Mouse (Mus musculus) gastrocnemius, adult 8-10 months (tissue): ENCODE results near the gene Itgax. TPM values are rescaled to one million over a fixed set of nuclear protein-coding genes. Genes with fewer than 3 reads are reported as not detected.

Experiments
- DNase-seq, 2 experiments: peaks; one replicate each; pipeline ENCODE4 v3.0.0; 2022; ENCODE audit warnings: low spot score in 2 of 2
- total RNA-seq, 4 experiments: library from RNA; stranded (reverse); gene quantifications; 2 replicates each; pipeline ENCODE4 v1.2.4; 2022

Itgax gene
- total RNA-seq, result under 1 TPM in 2 of 4 experiments, not detected in 2; 0.07 to 0.18 TPM

DNA sequence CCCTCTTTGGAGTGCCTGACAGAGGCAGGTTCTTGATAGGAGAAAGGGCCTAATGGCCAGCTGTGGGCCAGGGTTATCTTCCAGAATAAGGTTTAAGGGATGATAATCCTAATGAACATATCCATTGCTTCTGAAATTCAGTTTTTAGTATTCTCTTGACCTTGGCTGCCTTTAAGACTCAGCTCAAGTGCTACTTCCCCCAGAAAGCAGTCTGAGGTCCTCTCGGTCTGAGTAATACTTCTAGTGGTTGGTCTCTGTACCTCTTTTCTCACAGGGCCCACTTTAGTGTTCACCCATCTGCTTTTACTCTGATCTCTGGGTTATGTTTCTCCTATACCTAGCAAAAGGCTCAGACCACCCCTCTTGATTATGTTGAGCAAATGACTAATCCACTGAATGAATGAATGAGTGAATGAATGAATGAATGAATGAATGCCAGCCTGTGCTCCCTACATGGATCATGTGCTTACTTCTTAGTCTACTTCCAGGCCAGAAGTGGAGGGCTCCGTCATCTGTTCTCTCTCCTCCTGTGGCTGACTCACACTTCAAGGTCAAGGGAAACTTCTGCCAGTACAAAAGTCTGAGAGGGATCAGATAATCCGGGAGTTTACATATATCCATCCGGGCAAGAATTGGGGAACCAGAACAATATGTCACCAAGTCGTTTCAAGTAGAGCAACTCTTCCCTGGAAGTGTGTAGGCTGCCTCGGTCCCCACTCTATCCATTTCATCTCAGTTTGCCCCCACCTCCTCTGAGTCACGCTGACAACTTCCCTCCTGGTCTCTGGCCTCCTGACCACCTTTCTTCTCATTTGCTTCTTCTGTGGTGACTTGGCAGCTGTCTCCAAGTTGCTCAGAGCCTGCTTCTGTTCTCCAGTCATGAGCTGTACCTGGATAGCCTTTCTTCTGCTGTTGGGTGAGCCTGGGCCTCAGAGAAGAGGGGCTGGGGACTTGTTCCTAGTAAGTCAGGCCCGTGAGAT is at the start of gene Itgax:
TSS of gene Itgax (plus strand) at position 807 of the 980 bp plus-strand sequence.
- no peak for DNase-seq

DNA sequence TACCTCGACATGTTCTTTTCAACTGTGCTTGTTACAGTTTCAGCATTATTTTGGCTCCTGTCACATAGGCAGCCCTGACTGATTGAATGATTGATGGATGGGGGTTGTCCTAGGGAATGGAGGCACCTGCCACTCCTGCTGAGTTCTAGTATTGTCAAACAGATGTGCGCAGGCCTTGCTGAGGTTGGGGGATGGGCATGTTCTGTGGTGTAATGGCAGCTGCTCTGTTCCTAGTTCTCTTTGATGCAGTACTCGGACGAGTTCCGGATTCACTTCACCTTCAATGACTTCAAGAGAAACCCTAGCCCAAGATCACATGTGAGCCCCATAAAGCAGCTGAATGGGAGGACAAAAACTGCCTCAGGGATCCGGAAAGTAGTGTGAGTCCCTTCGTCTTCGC is 49.3 kb upstream of the Itgax start:
- no peak for DNase-seq

DNA sequence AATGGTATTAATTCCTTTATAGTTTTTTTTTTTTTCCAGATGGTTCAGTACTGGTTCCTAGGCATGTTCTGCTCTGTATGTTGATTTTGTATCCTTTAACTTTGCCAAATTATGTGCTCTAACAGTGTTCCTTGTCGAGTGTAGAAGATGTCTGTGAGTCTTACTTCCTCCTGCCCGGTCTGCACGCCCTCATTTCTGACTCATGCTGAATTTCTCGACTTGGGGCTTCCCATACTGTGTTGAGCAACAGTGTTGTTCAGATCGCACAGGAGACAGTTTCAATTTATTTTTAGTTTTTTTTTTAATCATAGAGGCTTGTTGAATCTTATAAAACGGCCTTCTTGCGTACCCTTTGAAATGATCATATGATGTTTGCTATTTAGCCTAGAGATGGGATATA is 40.2 kb upstream of the Itgax start:
- DNase-seq, result no peak

DNA sequence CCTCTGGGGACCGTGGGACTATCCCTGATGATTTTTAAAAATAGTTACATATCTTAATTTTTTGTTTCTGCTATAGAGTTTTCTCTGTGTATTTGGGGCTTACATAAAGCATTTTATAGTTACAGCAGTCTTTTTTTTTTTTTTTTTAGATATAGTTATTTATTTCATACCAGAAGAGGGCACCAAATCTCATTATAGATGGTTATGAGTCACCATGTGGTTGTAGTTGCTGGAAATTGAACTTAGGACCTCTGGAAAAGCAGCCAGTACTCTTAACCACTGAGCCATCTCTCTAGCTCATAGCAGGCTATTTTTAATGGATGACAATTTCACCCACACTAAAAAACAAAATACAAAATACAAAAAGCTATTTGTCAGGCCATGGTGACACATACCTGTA is 31.2 kb upstream of the Itgax start:
- no peak for DNase-seq

DNA sequence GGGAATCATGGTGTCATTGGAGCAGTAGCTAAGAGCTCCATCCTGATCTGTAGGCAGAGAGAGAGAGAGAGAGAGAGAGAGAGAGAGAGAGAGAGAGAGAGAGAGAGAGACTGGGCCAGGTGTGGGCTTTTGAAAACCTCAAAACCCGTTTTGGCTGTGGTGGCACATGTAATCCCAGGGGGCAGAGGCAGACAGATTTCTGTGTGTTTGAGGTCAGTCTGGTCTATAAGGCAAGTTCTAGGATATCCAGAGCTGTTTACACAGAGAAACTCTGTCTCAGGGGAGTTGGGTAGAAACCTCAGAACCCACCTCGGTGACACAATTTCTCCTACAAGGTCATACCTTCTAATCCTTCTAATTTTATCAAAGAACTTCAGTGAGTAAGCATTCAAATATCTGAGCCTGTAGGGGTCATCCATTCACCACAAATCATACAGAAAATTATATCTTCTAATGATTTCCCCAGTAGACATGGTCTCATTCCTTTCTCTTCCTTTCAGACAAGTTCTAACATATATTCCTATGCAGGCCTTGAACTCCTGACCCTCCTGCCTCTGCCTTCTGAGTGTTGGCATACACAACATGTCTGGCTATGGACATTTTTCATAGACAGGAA is 28.5 kb upstream of the Itgax start:
- DNase-seq, result no peak

DNA sequence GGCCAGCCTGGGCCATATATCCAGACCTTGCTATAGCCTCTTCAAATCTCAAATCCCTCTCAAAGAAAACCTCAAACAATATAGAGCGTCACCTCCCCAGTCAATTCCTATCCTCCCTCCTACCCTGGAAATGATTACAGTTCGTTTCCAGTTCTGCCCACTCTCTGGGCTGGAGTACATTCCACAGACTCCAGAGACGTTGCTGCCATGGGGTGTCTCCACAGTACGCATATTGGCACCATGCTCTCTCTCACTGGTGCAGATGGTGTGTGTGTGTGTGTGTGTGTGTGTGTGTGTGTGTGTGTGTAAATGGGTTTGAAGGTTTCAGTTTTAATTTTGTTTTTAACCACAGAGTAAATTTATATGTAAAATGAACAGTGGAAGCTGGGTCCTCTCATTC is 24.1 kb upstream of the Itgax start:
- DNase-seq, result no peak

DNA sequence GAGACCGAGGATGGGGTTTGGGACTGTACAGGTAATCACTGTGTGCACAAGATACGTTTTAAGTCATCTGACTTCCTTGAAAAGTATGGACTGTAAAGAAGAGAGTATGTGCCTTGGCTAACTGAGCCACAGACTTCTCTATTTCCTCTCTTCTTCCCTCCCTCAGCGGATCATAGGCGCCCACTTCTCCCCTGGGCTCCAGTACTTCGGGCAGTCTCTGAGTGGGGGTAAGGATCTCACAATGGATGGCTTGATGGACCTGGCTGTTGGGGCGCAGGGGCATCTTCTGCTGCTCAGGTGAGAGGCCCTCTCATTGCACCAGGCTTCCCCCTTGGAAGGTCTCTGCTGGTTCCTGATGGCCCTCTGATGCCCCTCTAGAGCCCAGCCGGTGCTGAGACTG is 21.9 kb upstream of the Itgax start:
- DNase-seq, result no peak

DNA sequence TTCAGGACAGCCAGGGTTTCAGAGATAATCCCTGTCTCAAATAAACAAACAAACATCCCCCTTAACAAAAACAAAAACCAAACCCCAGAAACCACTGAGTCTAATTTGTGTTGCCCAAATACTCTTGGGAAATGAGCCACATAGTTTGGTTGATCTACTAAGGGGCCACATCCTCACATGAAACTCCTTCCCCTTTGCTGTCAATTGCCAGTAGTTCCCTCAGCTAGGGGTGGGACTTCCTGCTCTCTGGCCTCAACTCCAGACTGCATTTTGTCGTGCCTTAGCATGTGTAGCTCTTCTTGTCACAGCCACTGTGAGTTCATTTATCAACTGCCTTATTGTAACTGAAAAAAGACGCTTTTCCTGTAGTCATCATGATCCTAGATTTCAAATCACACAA is 19.0 kb upstream of the Itgax start:
- no peak for DNase-seq

DNA sequence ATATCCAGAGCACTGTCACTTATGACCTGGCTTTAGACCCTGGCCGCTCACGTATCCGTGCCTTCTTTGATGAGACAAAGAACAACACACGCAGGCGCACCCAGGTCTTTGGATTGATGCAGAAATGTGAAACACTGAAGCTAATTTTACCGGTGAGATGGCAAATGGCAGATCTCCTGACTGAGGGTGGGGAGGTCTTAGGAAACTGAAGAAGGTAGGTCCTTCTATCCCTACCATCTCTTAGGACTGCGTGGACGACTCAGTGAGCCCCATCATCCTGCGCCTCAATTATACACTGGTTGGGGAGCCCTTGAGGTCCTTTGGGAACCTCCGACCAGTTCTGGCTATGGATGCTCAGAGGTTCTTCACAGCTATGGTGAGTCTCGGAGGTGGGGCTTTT is 17.2 kb upstream of the Itgax start:
- no peak for DNase-seq

DNA sequence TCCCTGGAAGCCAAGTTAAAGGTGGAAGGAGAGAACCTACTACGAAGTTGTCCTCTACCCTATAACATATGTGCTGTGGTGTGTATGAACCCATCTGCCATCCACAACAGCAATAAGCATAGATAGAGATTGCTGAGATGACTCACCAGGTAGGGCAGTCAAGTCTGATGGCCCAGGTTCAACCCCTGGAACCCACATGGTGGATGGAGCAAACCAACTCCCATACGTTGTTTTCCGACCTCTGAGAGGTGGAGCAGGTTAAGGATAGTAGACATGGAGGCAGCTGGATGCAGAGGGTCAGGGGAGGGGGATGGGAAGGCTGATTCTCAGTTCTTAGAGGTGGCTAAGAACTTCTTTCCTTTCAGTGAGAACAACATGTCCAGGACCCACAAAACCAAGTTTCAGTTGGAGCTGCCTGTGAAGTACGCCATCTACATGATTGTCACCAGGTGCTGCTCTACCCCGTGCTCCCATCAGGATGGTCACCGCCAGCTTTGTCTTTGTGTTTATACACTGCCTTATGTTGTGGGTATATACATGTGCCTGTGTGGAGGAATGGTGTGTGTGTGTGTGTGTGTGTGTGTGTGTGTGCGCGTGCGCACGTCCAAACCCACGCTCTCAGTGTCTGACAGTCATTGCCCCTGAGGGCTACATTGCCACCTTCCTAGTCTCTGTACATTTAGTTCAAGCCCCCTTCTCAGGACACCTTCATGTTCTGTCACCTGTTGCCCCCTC is 14.8 kb upstream of the Itgax start:
- no peak for DNase-seq

DNA sequence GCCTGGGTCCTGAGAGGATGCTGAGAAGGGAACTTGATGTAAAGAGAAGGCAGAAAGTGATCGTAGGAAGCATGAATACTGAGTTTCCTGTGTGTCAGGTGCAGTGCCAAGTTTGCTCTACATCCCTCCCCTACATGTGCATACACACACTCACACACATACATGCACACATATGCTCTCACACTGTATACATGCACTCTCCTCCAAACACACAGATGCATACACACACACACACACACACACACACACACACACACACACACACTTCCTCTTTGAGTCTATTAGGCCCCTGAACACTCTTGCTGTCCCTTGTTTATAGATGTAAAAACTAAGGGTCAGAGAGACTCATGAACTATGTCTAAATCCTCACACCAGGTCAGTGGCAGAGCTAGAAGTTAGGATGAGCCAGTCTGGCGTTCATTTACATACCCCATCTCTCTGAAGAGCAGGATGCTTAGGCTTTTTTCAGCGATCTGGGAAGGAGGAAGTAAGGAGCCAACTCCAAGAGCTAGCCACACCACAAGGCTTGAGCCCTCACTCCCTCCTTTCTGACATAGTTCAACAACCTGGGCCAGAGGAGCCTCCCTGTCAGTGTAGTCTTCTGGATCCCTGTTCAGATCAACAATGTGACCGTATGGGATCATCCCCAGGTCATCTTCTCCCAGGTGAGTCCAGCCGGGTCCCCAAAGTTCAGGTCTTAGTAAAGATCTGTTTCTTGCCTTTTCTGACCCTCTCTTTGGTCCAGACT is 14.0 kb upstream of the Itgax start:
- DNase-seq, result no peak

DNA sequence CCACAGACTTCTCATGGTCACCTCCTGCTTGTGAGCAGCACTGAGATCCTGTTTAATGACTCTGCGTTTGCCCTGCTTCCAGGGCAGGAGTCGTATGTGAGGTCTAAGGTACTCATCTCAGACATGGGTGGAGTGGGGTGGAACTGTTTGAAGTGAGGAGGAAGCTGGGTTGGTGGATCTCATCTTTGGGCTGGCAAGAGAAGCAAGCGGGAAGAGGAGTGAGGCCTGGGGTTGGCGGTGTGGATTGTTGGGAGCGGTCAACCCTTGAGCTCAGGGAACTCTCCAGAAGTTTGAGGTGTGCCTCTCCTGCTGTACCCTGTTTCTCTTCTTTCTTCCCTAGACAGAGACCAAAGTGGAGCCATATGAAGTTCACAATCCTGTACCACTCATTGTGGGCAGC is 13.0 kb upstream of the Itgax start:
- DNase-seq, result no peak

DNA sequence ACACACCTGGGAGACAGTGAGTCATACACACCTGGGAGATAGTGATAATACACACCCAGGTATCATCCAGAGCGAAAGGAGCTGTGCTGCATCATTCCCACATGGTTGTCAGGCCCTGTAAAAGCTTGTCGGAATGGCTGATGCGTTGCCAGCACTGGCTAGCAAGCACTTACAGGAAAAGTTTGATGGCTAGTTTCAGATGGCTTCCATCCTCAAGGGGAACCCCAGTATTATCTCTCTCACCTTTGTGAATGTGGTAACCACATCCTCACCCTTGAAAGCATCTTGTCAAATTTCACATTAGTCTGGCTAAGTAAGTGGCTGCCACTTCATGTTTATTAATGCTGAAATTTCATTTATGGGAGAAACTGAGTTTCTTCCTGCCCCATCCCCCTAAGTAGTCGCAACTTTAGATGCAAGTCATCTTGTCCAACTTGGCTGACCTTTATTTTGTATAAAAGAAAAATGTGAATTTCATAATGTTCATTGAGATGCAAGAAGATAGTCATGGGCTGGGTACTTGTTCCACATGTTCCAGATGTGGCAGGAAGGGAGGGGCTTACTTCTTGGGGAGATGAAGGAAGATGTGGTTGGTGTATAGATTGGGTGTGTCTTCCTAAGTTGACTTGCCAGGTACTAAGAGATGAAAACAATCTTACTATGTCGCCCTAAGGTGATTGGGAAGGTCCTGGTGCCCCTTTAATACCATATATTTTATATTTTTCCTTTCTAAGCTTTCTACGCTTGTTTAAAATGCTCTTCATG is 9.4 kb upstream of the Itgax start:
- DNase-seq, result no peak

DNA sequence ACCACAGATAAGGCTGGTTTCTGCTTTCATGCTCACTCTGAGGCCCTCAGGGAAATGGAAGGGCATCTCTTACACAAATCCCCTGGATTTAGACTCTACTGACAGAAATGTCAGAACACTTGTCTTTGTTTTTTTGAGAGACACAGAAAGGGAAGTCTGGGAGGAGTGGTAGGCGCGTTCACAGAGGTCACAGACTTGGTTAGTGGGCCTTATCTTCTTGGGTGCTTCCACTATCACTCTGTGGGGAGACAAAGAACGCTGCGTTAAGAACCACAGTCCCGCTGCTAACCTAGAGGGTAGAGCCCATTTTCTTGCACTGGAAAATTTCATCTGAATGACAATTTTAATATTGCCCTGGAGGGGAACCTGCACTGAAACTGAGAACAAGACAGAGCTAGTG is 2.8 kb downstream of the Itgax start:
- no peak for DNase-seq

DNA sequence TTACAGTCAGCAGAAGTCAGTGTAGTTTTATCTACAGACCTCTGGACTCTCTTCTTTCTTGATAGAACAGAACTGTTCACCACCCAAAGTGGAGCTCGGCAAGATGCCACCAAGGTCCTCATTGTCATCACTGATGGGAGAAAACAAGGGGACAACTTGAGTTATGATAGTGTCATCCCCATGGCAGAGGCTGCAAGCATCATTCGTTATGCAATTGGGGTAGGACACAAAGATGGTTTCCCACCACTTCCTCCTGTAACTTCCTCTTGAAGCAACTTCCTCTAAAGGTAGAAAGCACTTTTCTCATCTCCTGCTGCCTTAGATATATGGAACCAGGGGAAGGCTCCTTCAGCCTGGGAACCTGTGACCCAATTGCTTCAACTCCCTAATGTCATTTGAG is 4.2 kb downstream of the Itgax start:
- DNase-seq, result no peak

DNA sequence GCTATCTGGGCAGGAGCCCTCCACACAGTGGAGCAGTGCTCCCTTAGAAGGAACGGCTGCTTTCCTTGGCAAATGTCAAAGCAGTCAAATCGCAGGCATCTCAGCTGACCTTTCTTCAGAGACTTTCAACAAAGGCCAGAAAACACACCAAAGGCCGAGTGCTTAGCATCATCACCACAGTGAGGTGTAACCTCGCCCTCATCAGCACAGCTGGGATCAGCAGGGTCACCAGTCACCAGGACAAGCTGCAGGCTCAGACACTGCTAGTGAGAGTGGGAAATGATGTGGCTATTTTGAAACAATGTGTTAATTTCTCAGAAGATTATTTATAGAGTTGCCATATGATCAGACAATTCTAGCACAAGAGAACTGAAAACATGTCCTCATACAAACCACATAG is 7.6 kb downstream of the Itgax start:
- no peak for DNase-seq

DNA sequence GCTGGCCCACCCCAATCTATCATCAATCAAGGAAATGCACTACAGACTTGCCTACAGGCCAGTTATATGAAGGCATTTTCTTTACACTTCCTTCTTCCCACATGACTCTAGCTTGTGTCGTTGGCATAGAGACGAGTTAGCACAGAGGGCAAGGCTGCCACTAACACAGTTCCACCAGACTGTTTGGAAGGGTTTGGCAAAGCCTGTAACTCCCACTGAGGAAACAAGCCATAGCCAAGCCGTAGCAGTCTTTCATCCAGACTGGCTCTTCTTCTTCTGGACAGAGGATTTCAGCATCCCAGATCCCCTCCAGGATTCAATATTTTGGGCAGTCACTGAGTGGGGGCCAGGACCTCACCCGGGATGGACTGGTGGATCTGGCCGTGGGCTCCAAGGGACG is 10.3 kb downstream of the Itgax start:
- DNase-seq, result no peak

DNA sequence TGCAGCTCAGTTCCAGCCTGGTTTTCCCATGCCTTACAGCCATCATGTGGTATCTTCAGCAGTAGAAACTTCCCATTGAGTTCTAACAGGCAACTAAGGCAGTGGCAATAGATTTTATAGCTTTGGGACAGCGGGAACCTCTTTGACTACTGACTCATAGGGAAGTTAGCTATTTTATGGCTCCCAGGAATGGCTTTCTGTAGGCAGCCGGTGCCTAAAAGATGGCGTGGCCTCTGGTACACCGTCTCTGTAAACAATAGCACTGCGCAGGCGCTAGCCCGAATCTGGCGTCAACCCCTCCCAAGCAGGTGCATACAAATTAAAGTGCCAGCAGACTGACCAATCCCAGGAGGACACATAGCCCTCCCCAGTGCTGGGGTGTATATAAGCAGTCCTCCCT is 21.6 kb downstream of the Itgax start:
- DNase-seq, result no peak

DNA sequence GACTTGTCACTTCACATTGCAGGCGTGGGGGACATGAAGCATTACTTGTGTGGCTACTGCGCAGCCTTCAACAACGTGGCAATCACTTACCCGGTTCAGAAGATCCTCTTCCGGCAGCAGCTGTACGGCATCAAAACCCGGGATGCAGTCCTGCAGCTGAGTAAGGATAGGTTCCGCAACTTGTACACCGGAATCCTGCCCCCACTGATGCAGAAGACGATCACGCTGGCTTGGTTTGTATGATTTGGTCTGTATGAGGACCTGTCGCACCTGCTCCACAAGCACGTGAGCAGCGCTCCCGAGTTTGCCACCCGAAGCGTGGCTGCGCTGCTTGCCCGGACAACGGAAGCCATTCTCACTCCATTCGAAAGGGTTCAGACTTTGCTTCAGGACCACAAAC is 24.7 kb downstream of the Itgax start, which contains the start of gene Itgad:
TSS of gene Itgad (plus strand) at position 301 of the 400 bp plus-strand sequence.
- no peak for DNase-seq

DNA sequence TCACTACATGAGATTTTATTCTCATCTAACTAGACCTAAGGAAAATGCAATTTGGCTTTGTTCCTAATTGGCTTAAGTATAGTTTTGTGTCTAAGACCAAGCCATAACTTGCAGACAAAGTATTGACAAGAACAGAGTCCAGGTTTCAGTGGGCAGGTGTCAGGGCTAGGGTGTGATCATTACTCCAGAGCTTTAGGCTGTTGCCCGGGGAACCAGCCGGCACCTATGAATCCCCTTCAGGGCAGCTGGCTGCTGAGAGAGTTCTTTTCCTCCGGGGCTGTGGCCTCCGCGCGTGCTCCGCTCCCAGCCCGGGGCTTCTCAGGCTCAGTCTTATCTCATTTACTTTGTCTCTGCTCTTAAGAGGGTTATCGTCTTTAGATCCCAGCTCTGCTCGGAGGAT is 25.6 kb downstream of the Itgax start:
- no peak for DNase-seq
